Mouse (Mus musculus): ENCODE data around the gene Ciita.

- TF ChIP-seq HCFC1 (IDR thresholded peaks at IDR 0.05; ENCODE audit: borderline replicate concordance, insufficient read depth, low read length) (no peak), ZNF384 (IDR thresholded peaks at IDR 0.05; ENCODE audit: low read depth, low read length) (no peak)
Measured at GRCm38 (mm10) chr16:10523650-10524049, 43.8 kb downstream of the Ciita start.
